Mouse (Mus musculus) liver, embryonic 13.5 days (tissue): ENCODE measurements around the gene Mapkapk3. TPM values are rescaled to one million over a fixed set of nuclear protein-coding genes. Genes with fewer than 3 reads are reported as not detected.

Experiments
- ATAC-seq: fragments of 200-750 bp; cut with Nextera tagmentation; 2 replicates; pipeline ENCODE4 v1.8.0; 2017; ENCODE audit warnings: low read depth, mild to moderate bottlenecking, moderate number of reproducible peaks, moderate library complexity
- DNase-seq: peaks from one replicate; pipeline ENCODE4 v3.0.0; 2022
- H3K27ac ChIP-seq: fragments of 300-500 bp; sonication (generic); 2 replicates; pipeline ENCODE4 v1.5.1; 2015; ENCODE audit warnings: moderate library complexity, mild to moderate bottlenecking, inconsistent platforms
- H3K27me3 ChIP-seq: fragments of 300-500 bp; sonication (generic); 2 replicates; pipeline ENCODE4 v1.6.1; 2015; ENCODE audit warnings: mild to moderate bottlenecking, inconsistent platforms
- H3K36me3 ChIP-seq: fragments of 300-500 bp; sonication (generic); 2 replicates; pipeline ENCODE4 v1.6.1; 2015; ENCODE audit warnings: mild to moderate bottlenecking, inconsistent platforms
- H3K4me1 ChIP-seq: fragments of 300-500 bp; sonication (generic); replicated peaks from 2 replicates; pipeline ENCODE4 v1.6.1; 2015; ENCODE audit warnings: inconsistent platforms
- H3K4me2 ChIP-seq: fragments of 300-500 bp; sonication (generic); 2 replicates; pipeline ENCODE4 v1.6.1; 2015; ENCODE audit warnings: inconsistent platforms, mild to moderate bottlenecking, moderate library complexity
- H3K4me3 ChIP-seq: fragments of 300-500 bp; sonication (generic); replicated peaks from 2 replicates; pipeline ENCODE4 v1.5.1; 2015; ENCODE audit warnings: mild to moderate bottlenecking, inconsistent platforms
- H3K9ac ChIP-seq: fragments of 300-500 bp; sonication (generic); 2 replicates; pipeline ENCODE4 v1.6.1; 2015; ENCODE audit warnings: mild to moderate bottlenecking, inconsistent platforms
- H3K9me3 ChIP-seq: fragments of 300-500 bp; sonication (generic); replicated peaks from 2 replicates; pipeline ENCODE4 v1.6.1; 2016; ENCODE audit warnings: inconsistent platforms
- whole genome bisulfite sequencing: fragments of 180-500 bp; shearing (Covaris S2); methylation state at CpG from one replicate; pipeline ENCODE4 v1.1.7; 2015; ENCODE audit not compliant: insufficient replicate concordance; 5-methylcytosine and 5-hydroxymethylcytosine counted together
- polyA plus RNA-seq: library from polyadenylated mRNA; unstranded; fragments of >200 nt; fragmentation: Nextera tagmentation; extraction: Ambion mirVana; gene quantifications from 2 replicates; pipeline ENCODE4 v1.2.1, GENCODE M21; 2015

The Mapkapk3 gene
- polyA plus RNA-seq, 1 experiment from 2014 or later, result 9.1 TPM

DNA sequence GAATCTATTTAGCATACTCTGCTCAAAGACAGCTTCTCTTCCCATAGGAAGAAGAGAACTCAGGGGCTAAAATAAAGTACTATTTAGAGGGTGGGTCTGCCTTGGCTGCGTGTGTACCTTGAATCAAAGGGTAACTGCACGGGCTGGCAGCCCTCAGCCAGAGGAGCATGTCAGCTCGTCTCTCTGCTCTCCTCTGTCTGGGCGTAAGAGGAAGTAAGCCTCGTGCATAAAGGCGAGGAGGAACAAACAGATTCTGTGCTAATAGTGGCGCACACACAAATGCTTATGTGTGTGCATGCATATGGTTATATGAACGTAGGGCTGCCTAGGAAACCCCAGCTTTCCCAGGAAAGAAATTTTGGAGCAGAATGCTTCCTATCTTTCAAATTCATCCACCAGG lies 28.8 kb downstream of the Mapkapk3 start:
- ATAC-seq, result no peak
- 35% methylated on average over 8 of the region's 8 CpGs for WGBS
- Histone ChIP-seq H3K27me3 (no peaks in the 10 kb centered on the region), H3K27ac (no peak overlapping the region), H3K36me3 (no peaks in the 10 kb centered on the region), H3K9me3 (no peaks in the 10 kb centered on the region), H3K4me3 (no peak overlapping the region), H3K9ac (no peak overlapping the region), H3K4me2 (no peak overlapping the region), H3K4me1 (no peaks in the 10 kb centered on the region; the same call in 1 of the 2 replicates)
- no peak for DNase-seq

DNA sequence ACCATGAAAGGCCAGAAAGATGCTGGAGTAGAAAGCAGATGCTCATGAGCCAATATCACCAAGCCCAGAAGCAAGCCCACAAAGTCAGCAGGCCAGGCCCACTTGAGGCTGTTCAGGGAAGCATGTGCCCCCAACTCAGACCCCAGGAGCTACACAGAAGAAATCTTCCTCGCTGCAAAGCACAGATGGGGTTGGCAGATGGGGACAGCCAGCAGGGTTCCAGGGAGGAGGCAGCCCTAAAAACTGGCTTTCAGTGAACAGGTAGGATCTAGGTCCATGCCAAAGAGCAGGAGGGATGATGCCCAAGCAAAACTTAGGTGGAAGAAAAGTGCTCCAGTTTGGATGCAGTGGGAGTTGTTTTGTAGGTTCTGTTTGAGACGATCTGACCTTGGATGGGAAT lies 29.2 kb downstream of the Mapkapk3 start:
- Histone ChIP-seq H3K9me3 (no peaks in the 10 kb centered on the region), H3K4me2 (no peak overlapping the region), H3K4me1 (no peaks in the 10 kb centered on the region; the same call in 1 of the 2 replicates), H3K36me3 (no peaks in the 10 kb centered on the region), H3K4me3 (no peak overlapping the region), H3K27ac (no peak overlapping the region), H3K27me3 (no peaks in the 10 kb centered on the region), H3K9ac (no peak overlapping the region)
- 69% methylated on average over 2 of the region's 2 CpGs for WGBS
- DNase-seq, result no peak
- no peak for ATAC-seq

DNA sequence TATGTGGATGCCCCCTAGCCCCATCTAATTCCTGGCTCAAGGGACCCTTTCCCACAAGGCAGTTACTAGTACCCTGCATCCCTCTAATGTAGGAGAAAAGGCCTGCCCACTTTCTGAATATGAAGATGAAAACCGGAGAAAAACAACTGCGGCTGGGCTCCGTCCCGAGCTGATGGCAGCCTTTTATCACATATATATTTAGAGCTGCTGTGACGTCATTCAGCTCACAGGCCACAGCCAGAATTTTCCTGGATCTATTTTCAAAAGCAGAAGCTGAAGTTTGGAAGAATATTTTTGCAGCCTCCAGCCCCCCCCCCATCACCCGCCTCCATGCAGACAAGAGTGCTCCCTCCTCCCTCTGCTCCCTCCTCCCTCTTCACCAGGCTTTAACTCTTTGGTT lies 30.1 kb downstream of the Mapkapk3 start:
- DNase-seq (no peak), ATAC-seq (no peak)
- no peak overlapping the region for H3K9ac ChIP-seq
- no peaks in the 10 kb centered on the region for H3K27me3 ChIP-seq
- no peaks in the 10 kb centered on the region for H3K36me3 ChIP-seq
- H3K4me3 ChIP-seq, result no peak overlapping the region
- WGBS, result 61% methylated on average over 6 of the region's 6 CpGs
- no peaks in the 10 kb centered on the region for H3K9me3 ChIP-seq
- H3K27ac ChIP-seq, result no peak overlapping the region
- H3K4me2 ChIP-seq, result no peak overlapping the region
- H3K4me1 ChIP-seq, result no peaks in the 10 kb centered on the region; the same call in 1 of the 2 replicates

- Histone ChIP-seq H3K4me3 (no peak overlapping the region), H3K36me3 (no peaks in the 10 kb centered on the region), H3K27ac (no peak overlapping the region), H3K9me3 (no peaks in the 10 kb centered on the region), H3K27me3 (no peaks in the 10 kb centered on the region), H3K9ac (no peak overlapping the region), H3K4me1 (no peaks in the 10 kb centered on the region), H3K4me2 (no peak overlapping the region)
- DNase-seq (no peak), ATAC-seq (no peak)
- WGBS, result 64% methylated on average over 3 of the region's 3 CpGs
These were observed 34.1 kb downstream of the Mapkapk3 start for GRCm38 (mm10) chr9:107255596-107255995.

DNA sequence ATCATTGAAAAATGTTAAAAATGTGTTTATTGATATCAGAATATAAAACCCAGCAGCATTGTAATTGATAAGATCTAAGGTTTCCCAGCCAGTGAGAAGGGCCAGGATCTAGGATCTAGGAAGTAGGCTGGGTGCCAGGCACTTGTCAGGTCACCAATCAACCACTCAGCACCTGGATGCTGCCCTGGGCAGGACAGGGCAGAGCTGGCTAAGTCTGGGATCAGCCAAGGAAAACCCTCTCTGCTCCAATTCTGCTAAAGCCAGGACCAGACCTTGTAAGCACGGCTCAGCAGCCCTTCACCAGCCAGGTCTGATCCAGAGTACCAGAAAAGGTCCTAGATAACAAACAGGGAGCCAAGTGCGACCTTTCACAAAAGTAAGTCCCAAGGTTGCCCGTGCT lies 34.8 kb downstream of the Mapkapk3 start:
- H3K27me3 ChIP-seq, result no peaks in the 10 kb centered on the region
- DNase-seq (no peak), ATAC-seq (no peak)
- no peak overlapping the region for H3K27ac ChIP-seq
- no peak overlapping the region for H3K4me2 ChIP-seq
- H3K9me3 ChIP-seq, result no peaks in the 10 kb centered on the region
- H3K36me3 ChIP-seq, result no peaks in the 10 kb centered on the region
- H3K4me3 ChIP-seq, result no peak overlapping the region
- 79% methylated on average over 3 of the region's 3 CpGs for WGBS
- H3K4me1 ChIP-seq, result no peaks in the 10 kb centered on the region
- H3K9ac ChIP-seq, result no peak overlapping the region

- Histone ChIP-seq H3K4me2 (no peak overlapping the region), H3K4me3 (no peak overlapping the region), H3K36me3 (no peaks in the 10 kb centered on the region), H3K4me1 (no peaks in the 10 kb centered on the region), H3K9ac (no peak overlapping the region), H3K27ac (no peak overlapping the region), H3K27me3 (no peaks in the 10 kb centered on the region), H3K9me3 (no peaks in the 10 kb centered on the region)
- WGBS, result 75% methylated on average over 12 of the region's 12 CpGs
- ATAC-seq (no peak), DNase-seq (no peak)
These were observed 35.2 kb downstream of the Mapkapk3 start for GRCm38 (mm10) chr9:107254476-107254875.

DNA sequence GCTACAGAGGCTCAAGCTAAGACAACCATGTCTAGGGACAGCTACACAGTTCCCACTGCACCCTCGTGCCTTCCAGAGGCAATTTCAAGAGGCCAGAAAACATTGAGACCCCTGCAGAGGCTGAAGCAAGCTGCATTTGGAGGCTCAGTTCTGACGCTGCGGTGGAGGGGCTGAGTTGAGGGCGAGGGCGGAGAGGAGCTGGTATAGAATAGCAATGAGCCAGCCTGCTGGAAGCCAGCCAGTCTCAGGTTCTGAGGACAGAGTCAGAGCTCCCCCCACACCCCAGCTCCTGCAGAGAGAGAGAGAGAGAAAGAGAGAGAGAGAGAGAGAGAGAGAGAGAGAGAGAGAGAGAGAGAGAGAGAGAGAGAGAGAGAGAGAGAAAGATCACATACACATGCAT lies 37.5 kb downstream of the Mapkapk3 start:
- Histone ChIP-seq H3K4me1 (no peaks in the 10 kb centered on the region), H3K36me3 (no peaks in the 10 kb centered on the region), H3K9ac (no peak overlapping the region), H3K4me3 (no peak overlapping the region), H3K27ac (no peak overlapping the region), H3K27me3 (no peaks in the 10 kb centered on the region), H3K9me3 (no peaks in the 10 kb centered on the region), H3K4me2 (no peak overlapping the region)
- DNase-seq, result no peak
- ATAC-seq, result no peak
- WGBS, result 39% methylated on average over 5 of the region's 5 CpGs

- no peaks in the 10 kb centered on the region for H3K27me3 ChIP-seq
- no peak overlapping the region for H3K4me2 ChIP-seq
- H3K4me3 ChIP-seq, result no peak overlapping the region
- WGBS, result 72% methylated on average over 14 of the region's 14 CpGs
- ATAC-seq, result no peak
- H3K9me3 ChIP-seq, result no peaks in the 10 kb centered on the region
- H3K36me3 ChIP-seq, result no peaks in the 10 kb centered on the region
- no peaks in the 10 kb centered on the region for H3K4me1 ChIP-seq
- H3K9ac ChIP-seq, result no peak overlapping the region
- H3K27ac ChIP-seq, result no peak overlapping the region
- DNase-seq, result no peak
These were observed 39.0 kb downstream of the Mapkapk3 start for GRCm38 (mm10) chr9:107250416-107251337.

DNA sequence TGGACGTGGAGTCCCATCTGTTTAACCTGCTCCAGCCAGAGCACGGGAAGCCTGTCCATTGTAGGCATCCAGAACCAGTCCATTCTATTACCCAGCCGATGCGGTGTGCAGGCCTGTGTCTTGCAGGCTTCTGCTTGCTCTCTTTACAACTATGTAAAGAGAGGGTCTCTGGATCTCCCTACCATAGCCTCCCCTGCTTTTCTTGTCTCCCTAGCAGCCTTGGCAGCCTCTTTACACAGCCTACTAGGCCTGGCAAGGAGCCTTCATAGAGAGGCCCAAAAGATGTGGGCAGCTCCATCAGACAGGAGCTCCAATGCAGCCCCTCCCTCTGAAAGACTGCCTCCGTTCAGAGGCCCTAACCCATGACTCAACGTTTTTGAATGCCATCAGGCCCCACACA lies 40.5 kb downstream of the Mapkapk3 start:
- no peak overlapping the region for H3K9ac ChIP-seq
- no peak for ATAC-seq
- no peaks in the 10 kb centered on the region for H3K9me3 ChIP-seq
- DNase-seq, result no peak
- no peak overlapping the region for H3K4me3 ChIP-seq
- no peaks in the 10 kb centered on the region for H3K27me3 ChIP-seq
- H3K36me3 ChIP-seq, result no peaks in the 10 kb centered on the region
- 52% methylated on average over 6 of the region's 6 CpGs for WGBS
- no peaks in the 10 kb centered on the region for H3K4me1 ChIP-seq
- H3K4me2 ChIP-seq, result no peak overlapping the region
- H3K27ac ChIP-seq, result no peak overlapping the region

GRCm38 (mm10) chr9:107246170-107246569 lies 43.5 kb downstream of the Mapkapk3 start:
- no peaks in the 10 kb centered on the region for H3K36me3 ChIP-seq
- no peak for ATAC-seq
- no peak overlapping the region for H3K9ac ChIP-seq
- no peak overlapping the region for H3K4me2 ChIP-seq
- H3K9me3 ChIP-seq, result no peaks in the 10 kb centered on the region
- no peaks in the 10 kb centered on the region for H3K4me1 ChIP-seq
- no peak overlapping the region for H3K27ac ChIP-seq
- 0 out of 2 replicates have a peak, but pooled peaks cover 3% of the 10 kb centered on the region for H3K27me3 ChIP-seq
- H3K4me3 ChIP-seq, result no peak overlapping the region
- DNase-seq, result no peak
- WGBS, result 34% methylated on average over 4 of the region's 4 CpGs

DNA sequence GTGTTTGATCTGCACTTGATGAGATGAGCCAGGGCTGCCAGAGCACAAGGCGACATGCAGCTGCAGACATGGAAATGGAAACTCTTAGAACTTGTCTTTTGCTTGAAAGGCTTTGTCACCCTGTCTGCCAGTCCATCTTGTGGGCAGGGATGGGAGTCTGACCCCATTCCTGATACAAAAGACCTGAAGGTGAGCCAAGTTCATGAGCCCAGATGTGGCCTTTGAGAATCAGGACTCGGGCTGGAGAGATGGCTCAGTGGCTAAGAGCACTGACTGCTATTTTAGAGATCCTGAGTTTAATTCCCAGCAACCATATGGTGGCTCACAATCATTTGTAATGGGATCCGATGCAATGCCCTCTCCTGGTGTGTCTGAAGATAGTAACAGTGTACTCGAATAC lies 44.4 kb downstream of the Mapkapk3 start:
- Histone ChIP-seq H3K36me3 (no peaks in the 10 kb centered on the region), H3K9ac (no peak overlapping the region), H3K4me2 (no peak overlapping the region), H3K4me3 (no peak overlapping the region), H3K27me3 (0 out of 2 replicates have a peak, but pooled peaks cover 3% of the 10 kb centered on the region), H3K4me1 (no peaks in the 10 kb centered on the region), H3K27ac (no peak overlapping the region), H3K9me3 (no peaks in the 10 kb centered on the region)
- DNase-seq, result no peak
- no peak for ATAC-seq
- 63% methylated on average over 4 of the region's 4 CpGs for WGBS

DNA sequence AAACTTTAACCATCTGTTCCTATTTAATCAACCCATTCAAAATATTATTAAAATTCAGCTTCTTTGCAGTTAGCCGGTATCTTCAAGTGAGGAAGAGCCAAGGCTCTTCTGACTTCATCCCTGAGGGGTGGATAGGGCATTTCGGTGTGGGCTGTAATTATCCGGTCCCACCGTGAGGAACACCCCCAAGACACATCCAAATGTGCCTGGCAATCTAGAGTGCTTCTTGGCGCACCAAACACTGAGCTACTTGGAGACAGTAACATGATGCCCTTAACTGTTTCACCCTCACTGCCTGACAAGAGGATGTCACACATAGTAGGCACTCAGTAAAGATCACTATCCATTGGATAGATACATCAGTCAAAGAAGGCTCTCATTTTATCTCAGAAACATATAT lies 53.5 kb downstream of the Mapkapk3 start:
- Histone ChIP-seq H3K9me3 (no peaks in the 10 kb centered on the region), H3K4me3 (no peak overlapping the region), H3K9ac (no peak overlapping the region), H3K27ac (no peak overlapping the region), H3K4me2 (no peak overlapping the region), H3K27me3 (peaks cover 80% of the 10 kb centered on the region), H3K4me1 (peaks cover 9% of the 10 kb centered on the region), H3K36me3 (no peaks in the 10 kb centered on the region)
- ATAC-seq (no peak), DNase-seq (no peak)
- WGBS, result 57% methylated on average over 5 of the region's 5 CpGs
